Mouse (Mus musculus): ENCODE measurements at regions not wholly inside any gene's neighbourhood (a gene's known extent, or its start where the extent isn't known, plus 50 kb on each side); places are given as distances from the start of the nearest gene placed in this dataset.

GRCm38 (mm10) chr13:30062285-30062684 lies 74.0 kb upstream of the Mboat1 start:
- Histone ChIP-seq H3K9ac (ENCODE audit: low read depth, low read length) (no peak overlapping the region), H3K4me3 (no peak overlapping the region), H3K27me3 (ENCODE audit: control insufficient read depth, insufficient read depth, low read length) (no peaks in the 10 kb centered on the region), H3K4me1 (ENCODE audit: control insufficient read depth, insufficient read depth, low read length) (no peaks in the 10 kb centered on the region), H3K79me2 (replicated peaks; ENCODE audit: control insufficient read depth, insufficient read depth, low read length) (no peaks in the 10 kb centered on the region), H3K36me3 (ENCODE audit: control insufficient read depth, insufficient read depth, low read length) (no peaks in the 10 kb centered on the region), H3K27ac (no peak overlapping the region)
- TF ChIP-seq CTCF (IDR thresholded peaks at IDR 0.05): no peak
- no peak for TF ChIP-seq EP300 (IDR thresholded peaks at IDR 0.05; ENCODE audit: insufficient read depth, low read depth, low read length)
- no peak for TF ChIP-seq POLR2A (IDR thresholded peaks at IDR 0.05; ENCODE audit: insufficient read depth, low read depth, low read length)
- intact Hi-C loops (cut with DNase I): no loop called here
- no peak for DNase-seq
- WGBS: 83% methylated on average over 4 of the region's 4 CpGs

- no peaks in the 10 kb centered on the region for H3K27me3 ChIP-seq (ENCODE audit: control insufficient read depth, insufficient read depth, low read length)
- H3K4me1 ChIP-seq (ENCODE audit: control insufficient read depth, insufficient read depth, low read length): no peaks in the 10 kb centered on the region
- no peak overlapping the region for H3K27ac ChIP-seq
- DNase-seq: no peak
- H3K9ac ChIP-seq (ENCODE audit: low read depth, low read length): no peak overlapping the region
- H3K36me3 ChIP-seq (ENCODE audit: control insufficient read depth, insufficient read depth, low read length): no peaks in the 10 kb centered on the region
- TF ChIP-seq CTCF (IDR thresholded peaks at IDR 0.05) (no peak), POLR2A (IDR thresholded peaks at IDR 0.05; ENCODE audit: insufficient read depth, low read depth, low read length) (no peak), EP300 (IDR thresholded peaks at IDR 0.05; ENCODE audit: insufficient read depth, low read depth, low read length) (no peak)
- H3K79me2 ChIP-seq (replicated peaks; ENCODE audit: control insufficient read depth, insufficient read depth, low read length): no peaks in the 10 kb centered on the region
- H3K4me3 ChIP-seq: no peak overlapping the region
- WGBS: 64% methylated on average over 3 of the region's 3 CpGs
- intact Hi-C loops (cut with DNase I): no loop called here
Observed at GRCm38 (mm10) chr13:30055141-30055645, 69.3 kb upstream of the E2f3 start.

- Histone ChIP-seq H3K36me3 (ENCODE audit: control insufficient read depth, insufficient read depth, low read length) (no peaks in the 10 kb centered on the region), H3K4me1 (ENCODE audit: control insufficient read depth, insufficient read depth, low read length) (no peaks in the 10 kb centered on the region), H3K27ac (no peak overlapping the region), H3K4me3 (no peak overlapping the region), H3K27me3 (ENCODE audit: control insufficient read depth, insufficient read depth, low read length) (no peaks in the 10 kb centered on the region), H3K9ac (ENCODE audit: low read depth, low read length) (no peak overlapping the region), H3K79me2 (replicated peaks; ENCODE audit: control insufficient read depth, insufficient read depth, low read length) (no peaks in the 10 kb centered on the region)
- DNase-seq: no peak
- intact Hi-C loops (cut with DNase I): no loop called here
- WGBS: 75% methylated on average over 16 of the region's 16 CpGs
- TF ChIP-seq CTCF (IDR thresholded peaks at IDR 0.05) (no peak), POLR2A (IDR thresholded peaks at IDR 0.05; ENCODE audit: insufficient read depth, low read depth, low read length) (no peak), EP300 (IDR thresholded peaks at IDR 0.05; ENCODE audit: insufficient read depth, low read depth, low read length) (no peak)
Observed at GRCm38 (mm10) chr13:30051891-30052550, 66.2 kb upstream of the E2f3 start.

GRCm38 (mm10) chr13:30050745-30051508 lies 65.1 kb upstream of the E2f3 start:
- intact Hi-C loops (cut with DNase I): no loop called here
- Histone ChIP-seq H3K27me3 (ENCODE audit: control insufficient read depth, insufficient read depth, low read length) (no peaks in the 10 kb centered on the region), H3K27ac (no peak overlapping the region), H3K4me1 (ENCODE audit: control insufficient read depth, insufficient read depth, low read length) (no peaks in the 10 kb centered on the region), H3K36me3 (ENCODE audit: control insufficient read depth, insufficient read depth, low read length) (no peaks in the 10 kb centered on the region), H3K4me3 (no peak overlapping the region), H3K9ac (ENCODE audit: low read depth, low read length) (no peak overlapping the region), H3K79me2 (replicated peaks; ENCODE audit: control insufficient read depth, insufficient read depth, low read length) (no peaks in the 10 kb centered on the region)
- no peak for TF ChIP-seq POLR2A (IDR thresholded peaks at IDR 0.05; ENCODE audit: insufficient read depth, low read depth, low read length)
- TF ChIP-seq EP300 (IDR thresholded peaks at IDR 0.05; ENCODE audit: insufficient read depth, low read depth, low read length): no peak
- no peak for TF ChIP-seq CTCF (IDR thresholded peaks at IDR 0.05)
- DNase-seq: no peak
- 67% methylated on average over 9 of the region's 9 CpGs for WGBS

GRCm38 (mm10) chr13:30048260-30048859 lies 62.5 kb upstream of the E2f3 start:
- H3K9ac ChIP-seq (ENCODE audit: low read depth, low read length): no peak overlapping the region
- TF ChIP-seq CTCF (IDR thresholded peaks at IDR 0.05) (no peak), POLR2A (IDR thresholded peaks at IDR 0.05; ENCODE audit: insufficient read depth, low read depth, low read length) (no peak), EP300 (IDR thresholded peaks at IDR 0.05; ENCODE audit: insufficient read depth, low read depth, low read length) (no peak)
- no peaks in the 10 kb centered on the region for H3K4me1 ChIP-seq (ENCODE audit: control insufficient read depth, insufficient read depth, low read length)
- no peak overlapping the region for H3K4me3 ChIP-seq
- H3K36me3 ChIP-seq (ENCODE audit: control insufficient read depth, insufficient read depth, low read length): no peaks in the 10 kb centered on the region
- no peak overlapping the region for H3K27ac ChIP-seq
- WGBS: 60% methylated on average over 11 of the region's 11 CpGs
- intact Hi-C loops (cut with DNase I): no loop called here
- H3K27me3 ChIP-seq (ENCODE audit: control insufficient read depth, insufficient read depth, low read length): no peaks in the 10 kb centered on the region
- DNase-seq: no peak
- no peaks in the 10 kb centered on the region for H3K79me2 ChIP-seq (replicated peaks; ENCODE audit: control insufficient read depth, insufficient read depth, low read length)
